Mouse (Mus musculus) heart, adult 18-20 months (tissue): ENCODE results near the gene Akap1. TPM values are rescaled to one million over a fixed set of nuclear protein-coding genes. Genes with fewer than 3 reads are reported as not detected.

Source experiments
- DNase-seq, 2 experiments: peaks; one replicate each; pipeline ENCODE4 v3.0.0; 2021 to 2022; ENCODE audit warnings: mixed read lengths in 1 of 2
- total RNA-seq, 2 experiments: library from RNA; stranded (reverse); gene quantifications; 2 replicates each; pipeline ENCODE4 v1.2.3; 2021

Akap1 gene
- total RNA-seq, 2 experiments from 2014 or later = 147 to 157 TPM

- no peak for DNase-seq
Observed at GRCm38 (mm10) chr11:88884376-88885065, 20.1 kb upstream of the Akap1 start.

GRCm38 (mm10) chr11:88878011-88878410 lies 13.6 kb upstream of the Akap1 start:
- DNase-seq = no peak

- DNase-seq = no peak
Observed at GRCm38 (mm10) chr11:88873667-88874030, 9.3 kb upstream of the Akap1 start.

- no peak for DNase-seq
Observed at GRCm38 (mm10) chr11:88873027-88873666, 8.8 kb upstream of the Akap1 start.

- no peak for DNase-seq
Observed at GRCm38 (mm10) chr11:88869443-88869842, 5.1 kb upstream of the Akap1 start.

GRCm38 (mm10) chr11:88863904-88864457 lies 405 bp downstream of the Akap1 start:
- DNase-seq = peak; percentile 63 to 66

- peak in 1 of 2 experiments; percentile 54 for DNase-seq
Observed at GRCm38 (mm10) chr11:88863071-88863903, 1.1 kb downstream of the Akap1 start.

GRCm38 (mm10) chr11:88862355-88862754 lies 2.0 kb downstream of the Akap1 start:
- DNase-seq = peak in 1 of 2 experiments; percentile 6

- DNase-seq = peak in 1 of 2 experiments; percentile 11
Observed at GRCm38 (mm10) chr11:88861060-88861459, 3.3 kb downstream of the Akap1 start.

GRCm38 (mm10) chr11:88860641-88861040 lies 3.7 kb downstream of the Akap1 start:
- DNase-seq = peak in 1 of 2 experiments; percentile 16

GRCm38 (mm10) chr11:88857311-88858005 lies 6.9 kb downstream of the Akap1 start:
- peak; percentile 67 to 77 for DNase-seq

- DNase-seq = no peak
Observed at GRCm38 (mm10) chr11:88856383-88856782, 8.0 kb downstream of the Akap1 start.

GRCm38 (mm10) chr11:88855795-88856194 lies 8.6 kb downstream of the Akap1 start:
- peak in 1 of 2 experiments; percentile 15 for DNase-seq

GRCm38 (mm10) chr11:88853588-88853987 lies 10.8 kb downstream of the Akap1 start:
- DNase-seq = no peak

GRCm38 (mm10) chr11:88852806-88853205 lies 11.6 kb downstream of the Akap1 start:
- no peak for DNase-seq

GRCm38 (mm10) chr11:88851049-88851825 lies 13.1 kb downstream of the Akap1 start:
- peak; percentile 65 to 81 for DNase-seq

GRCm38 (mm10) chr11:88849732-88850131 lies 14.7 kb downstream of the Akap1 start:
- peak in 1 of 2 experiments; percentile 47 for DNase-seq

GRCm38 (mm10) chr11:88849284-88849683 lies 15.1 kb downstream of the Akap1 start:
- peak; percentile 89 to 90 for DNase-seq

- peak; percentile 76 to 81 for DNase-seq
Observed at GRCm38 (mm10) chr11:88848590-88848989, 15.8 kb downstream of the Akap1 start.

GRCm38 (mm10) chr11:88847281-88848006 lies 16.9 kb downstream of the Akap1 start:
- no peak for DNase-seq
